Mouse (Mus musculus) adrenal gland, adult 8-10 months (tissue): ENCODE measurements around the gene Htr3b. TPM values are rescaled to one million over a fixed set of nuclear protein-coding genes. Genes with fewer than 3 reads are reported as not detected.
"Not testable (repeated sequence)": the region's sequence is repeated elsewhere in the genome, so short reads cannot be mapped to it uniquely, and the experiment has no call there.

Source experiments
- DNase-seq: peaks from one replicate; pipeline ENCODE4 v3.0.0; 2022
- total RNA-seq, 4 experiments: library from RNA; stranded (reverse); gene quantifications; 2 replicates each; pipeline ENCODE4 v1.2.4; 2022

The Htr3b gene
- total RNA-seq, result under 1 TPM; 0.14 to 0.28 (median 0.25) TPM

- no peak for DNase-seq
These were observed at the start of gene Htr3b for GRCm38 (mm10) chr9:48964587-48965040. Gene Htr3b (minus strand): TSS chr9:48964990.

DNA sequence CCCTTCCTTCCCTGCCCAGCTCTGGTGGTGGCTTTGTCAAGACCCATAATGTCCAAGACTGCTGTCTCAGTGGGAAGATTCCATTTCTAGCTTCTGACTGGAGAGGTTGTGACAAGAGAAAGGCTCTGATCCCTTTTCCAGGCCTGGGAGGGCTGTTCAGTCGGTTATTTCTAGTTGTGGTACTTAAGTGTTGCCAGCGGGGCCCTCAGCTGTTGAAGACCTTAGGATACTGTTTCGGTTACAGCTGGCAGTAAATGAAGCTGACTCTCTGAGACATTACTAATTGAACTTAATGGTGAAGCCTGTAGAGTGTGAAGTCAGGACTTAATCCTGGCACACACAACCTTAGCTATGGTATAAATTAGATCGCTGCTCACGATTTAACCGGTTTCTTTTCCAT lies 34.5 kb upstream of the Htr3b start:
- DNase-seq, result no peak

GRCm38 (mm10) chr9:48995735-48996134 lies 30.9 kb upstream of the Htr3b start:
- DNase-seq, result no peak

DNA sequence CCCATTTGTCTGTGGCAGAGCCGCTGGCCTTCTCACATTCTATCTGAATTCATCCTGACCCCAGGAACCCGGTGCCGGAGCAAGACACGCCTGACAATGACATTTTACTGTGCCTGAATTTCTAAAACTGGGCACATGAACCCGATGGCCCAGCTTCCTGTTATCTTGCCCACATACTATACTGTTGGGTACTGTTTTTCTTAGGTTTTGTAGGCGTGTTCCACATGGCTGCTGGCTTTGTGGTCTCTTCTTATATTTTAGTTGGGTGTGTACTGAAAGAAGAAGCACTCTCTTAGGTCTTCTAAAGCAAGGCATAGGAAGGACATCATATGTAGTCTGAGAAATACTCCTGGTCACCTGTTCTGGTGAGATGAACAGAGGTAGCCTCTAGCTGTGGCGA lies 30.0 kb upstream of the Htr3b start:
- no peak for DNase-seq

DNA sequence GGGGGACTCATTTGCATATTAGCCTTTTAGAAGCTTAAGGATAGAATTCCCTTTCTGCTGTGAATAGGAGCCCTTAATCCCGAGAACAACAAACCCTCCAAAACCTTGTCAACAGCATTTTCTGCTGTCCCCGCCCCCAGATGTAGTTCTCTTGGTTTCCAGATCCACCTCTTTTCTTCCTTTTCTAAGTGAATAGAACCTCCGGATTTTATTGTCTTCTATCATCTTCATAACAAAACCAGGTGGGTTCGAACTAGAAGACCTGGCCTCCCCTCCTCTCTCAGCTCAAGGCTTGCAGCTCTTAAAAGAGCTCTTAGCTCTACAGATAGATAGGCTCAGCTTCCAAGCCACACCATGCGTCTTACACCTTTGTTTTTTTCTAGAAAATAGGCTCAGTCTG lies 26.9 kb upstream of the Htr3b start:
- no peak for DNase-seq

DNA sequence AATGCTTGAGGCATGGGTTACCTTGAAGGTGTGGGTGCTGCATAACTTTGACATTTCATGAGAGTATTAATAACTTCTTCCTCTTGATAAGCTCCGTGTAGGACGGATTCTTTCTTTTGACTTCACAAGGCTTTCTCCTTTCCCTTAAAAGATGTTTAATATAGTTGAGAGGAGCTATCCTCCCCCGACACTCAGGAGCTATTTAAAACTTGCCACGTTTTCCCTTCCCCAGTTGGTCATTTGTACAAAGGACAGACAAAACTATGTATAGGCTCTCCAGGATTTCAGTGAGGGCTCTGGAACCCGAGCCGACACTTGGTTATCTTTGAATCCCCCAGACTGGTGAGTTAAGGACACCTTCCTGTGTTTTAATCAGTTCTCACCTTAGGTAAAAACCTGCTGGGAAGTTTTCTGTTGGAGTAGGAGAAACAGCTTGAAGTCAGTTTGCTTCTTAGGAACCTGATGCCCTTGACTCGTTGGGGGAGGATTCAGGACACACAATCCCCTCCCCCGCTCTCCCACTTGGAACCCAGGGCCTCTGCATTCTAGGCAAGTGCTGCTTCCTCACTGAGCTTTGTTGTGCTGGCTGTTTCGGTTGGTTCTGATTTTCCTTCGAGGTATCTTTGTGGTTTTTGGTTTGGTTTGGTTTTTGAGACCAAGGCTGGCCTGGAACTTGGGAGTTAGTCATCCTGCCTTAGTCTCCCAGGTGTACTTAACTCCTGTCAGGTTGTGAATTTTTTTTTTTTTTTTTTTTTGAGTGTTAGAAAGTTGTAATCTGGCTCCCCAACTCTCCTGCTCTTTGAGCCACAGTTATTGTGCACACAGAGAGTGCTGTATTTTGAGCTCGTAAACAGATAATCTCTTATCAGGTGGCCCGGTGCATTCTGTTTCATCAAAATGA lies 22.7 kb upstream of the Htr3b start:
- no peak for DNase-seq

DNA sequence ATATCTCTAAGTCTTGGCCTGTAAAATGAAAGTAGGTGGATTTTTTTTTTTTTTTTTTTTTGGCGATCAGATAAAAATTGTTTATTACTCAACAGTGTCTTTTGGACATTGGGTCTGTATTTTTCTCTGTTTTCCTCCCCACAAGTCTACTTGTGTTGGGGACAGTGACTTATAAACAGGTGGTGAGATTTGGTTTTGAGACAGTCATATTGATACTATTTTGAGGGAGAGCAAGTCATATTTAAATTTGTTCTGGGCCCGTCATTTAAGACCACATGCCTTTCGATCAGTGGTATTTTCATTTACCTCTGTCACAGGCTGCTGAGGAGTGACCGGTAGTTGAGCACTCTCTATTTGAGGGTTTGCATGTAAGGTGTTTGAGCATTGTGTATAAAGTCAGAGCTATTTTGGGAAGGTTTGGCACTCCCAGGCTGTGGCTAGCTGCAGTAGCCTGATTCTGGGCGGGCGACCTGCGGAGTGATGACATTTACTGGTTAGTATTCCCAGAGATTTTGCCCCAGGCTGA lies 21.9 kb upstream of the Htr3b start:
- no peak for DNase-seq

DNA sequence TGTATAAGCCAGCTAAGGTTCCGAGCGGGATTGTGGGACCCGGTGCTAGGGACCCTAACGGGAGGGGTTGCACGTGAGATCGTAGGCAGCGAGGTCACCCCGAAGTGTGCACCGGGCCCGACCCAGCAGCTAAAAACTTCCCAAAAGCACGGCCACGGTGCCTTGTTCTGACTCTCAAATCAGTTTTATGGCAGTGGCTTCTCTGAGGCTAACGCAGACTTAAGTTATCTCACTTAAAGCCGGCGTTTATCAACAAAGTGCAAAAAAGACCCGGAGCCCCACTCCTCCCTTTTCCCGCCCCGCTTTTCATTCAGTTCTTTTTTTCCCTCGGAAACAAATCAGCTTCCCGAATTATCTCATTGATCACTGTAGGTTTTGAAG lies 20.9 kb upstream of the Htr3b start:
- no peak for DNase-seq

DNA sequence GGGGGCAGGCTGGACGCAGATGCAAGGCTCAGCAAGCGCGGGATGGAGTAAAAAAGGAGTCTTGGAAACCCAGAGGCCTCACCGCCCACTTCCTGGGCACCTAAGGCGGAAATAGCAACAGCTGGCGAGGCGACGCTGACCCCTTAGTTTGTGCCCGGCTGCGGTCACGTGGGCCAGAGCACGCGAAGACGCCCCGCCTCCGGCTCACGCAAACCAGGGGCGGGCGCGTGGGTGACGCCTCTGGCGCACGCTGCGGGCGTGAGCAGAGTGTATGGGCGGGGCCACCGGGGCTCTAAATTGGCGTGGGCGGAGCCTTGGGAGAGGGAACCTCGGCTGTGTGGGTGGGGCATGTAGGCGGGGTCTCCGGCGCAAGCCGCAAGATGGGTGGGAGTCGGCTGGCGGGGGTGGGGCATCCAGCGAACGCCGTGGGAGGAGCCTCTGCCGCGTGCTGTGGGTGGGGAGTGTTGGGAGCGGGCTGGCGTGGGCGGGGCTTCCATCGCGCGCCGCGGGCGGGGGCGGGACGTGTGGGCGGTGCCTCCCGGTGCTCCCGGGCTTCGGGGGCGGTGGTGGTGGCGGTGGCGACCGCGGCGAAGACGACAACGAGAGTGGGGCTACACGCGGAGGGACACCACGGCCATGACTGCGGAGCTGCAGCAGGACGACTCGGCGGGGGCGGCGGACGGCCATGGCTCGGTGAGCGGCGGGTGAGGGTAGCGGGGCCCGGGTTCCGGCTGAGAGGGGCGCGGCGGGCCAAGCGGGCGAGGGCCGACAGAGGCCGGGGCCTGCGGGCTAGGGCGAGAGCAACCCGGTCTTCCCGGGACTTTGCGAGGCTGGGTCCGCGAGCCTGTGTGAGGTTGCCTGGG lies 20.3 kb upstream of the Htr3b start, which contains the start of gene Usp28:
TSS of gene Usp28 (plus strand) at position 531 of the 863 bp plus-strand sequence.
- DNase-seq, result peak; percentile 99

DNA sequence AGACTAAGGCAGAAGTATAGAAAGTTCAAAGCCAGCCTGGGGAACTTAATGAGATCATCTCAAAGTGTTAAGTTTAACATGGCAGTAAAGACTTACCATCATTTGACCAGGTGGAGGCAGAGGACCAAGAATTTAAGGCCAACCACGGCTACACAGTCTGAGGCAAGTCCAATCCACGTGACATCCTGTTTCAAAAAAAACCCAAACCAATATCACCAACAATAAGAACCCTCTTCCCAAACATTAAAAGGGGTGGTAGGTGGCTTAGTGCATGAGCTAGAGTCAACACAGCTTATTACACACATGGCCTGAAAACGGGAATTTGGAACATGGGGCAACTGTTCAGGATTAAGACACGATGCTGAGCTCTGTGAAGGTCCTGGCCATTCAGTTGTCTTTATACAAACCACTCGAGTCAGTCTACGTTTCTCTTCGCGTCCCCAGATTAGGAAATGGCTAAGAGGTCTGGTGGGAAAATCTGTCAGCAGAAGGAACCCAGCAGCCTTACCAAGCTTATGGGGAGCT lies 19.6 kb upstream of the Htr3b start:
- DNase-seq, result no peak

GRCm38 (mm10) chr9:48983801-48984200 lies 19.0 kb upstream of the Htr3b start:
- not testable (repeated sequence) for DNase-seq

- DNase-seq, result no peak
These were observed 17.0 kb upstream of the Htr3b start for GRCm38 (mm10) chr9:48981827-48982226.

DNA sequence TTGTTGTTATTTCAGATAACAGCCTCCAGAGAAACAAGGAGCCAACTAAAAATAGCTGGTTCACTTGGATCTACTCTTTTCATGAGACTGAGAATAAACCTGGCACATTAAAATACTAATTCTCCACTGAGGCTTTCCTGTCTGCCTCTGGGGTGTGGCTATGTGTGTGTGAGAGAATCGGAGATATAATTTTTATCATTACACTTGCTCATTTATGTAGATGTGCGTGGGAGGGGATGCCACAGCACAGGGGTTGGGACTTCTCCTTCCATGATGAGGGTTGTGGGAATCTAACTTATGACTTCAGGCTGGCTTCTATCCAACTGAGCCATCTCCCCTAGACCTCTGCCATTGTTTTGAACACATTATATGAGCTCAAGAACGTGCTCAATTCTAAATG lies 16.0 kb upstream of the Htr3b start:
- no peak for DNase-seq

- DNase-seq, result no peak
These were observed 15.6 kb upstream of the Htr3b start for GRCm38 (mm10) chr9:48980371-48980770.

DNA sequence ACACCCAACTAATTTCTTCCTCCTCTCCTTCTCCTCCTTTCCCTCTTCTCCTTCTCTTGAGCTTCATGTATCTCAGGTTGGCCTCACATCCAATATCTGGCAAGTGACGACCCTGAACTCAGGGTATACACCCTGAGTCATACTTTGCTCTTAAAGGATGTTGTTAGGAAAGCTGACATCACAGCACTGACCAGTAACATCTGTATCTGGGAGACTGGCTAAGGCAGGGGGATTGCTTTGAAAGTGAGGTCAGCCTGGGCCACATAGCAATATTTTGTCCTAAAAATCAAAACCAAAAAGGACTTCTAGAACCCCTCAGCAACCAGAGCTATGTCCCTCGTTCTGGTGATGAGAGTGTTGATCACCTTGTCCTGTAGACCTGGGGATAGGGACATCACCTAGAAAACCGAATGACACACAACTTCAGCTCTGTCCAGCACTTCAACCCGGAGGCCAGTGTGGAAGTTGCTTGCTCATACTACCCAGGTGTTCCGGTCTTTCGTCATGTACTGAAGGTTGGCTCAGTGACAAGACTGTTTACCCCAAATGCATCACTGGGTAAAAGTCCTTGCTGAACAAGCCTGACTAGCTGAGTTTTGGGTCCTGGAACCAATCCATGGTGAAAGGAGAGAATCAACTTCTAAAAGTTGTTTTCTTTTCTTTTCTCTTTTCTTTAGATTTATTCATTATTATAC lies 12.0 kb upstream of the Htr3b start:
- DNase-seq, result no peak

- no peak for DNase-seq
These were observed 7.7 kb upstream of the Htr3b start for GRCm38 (mm10) chr9:48972494-48972893.

GRCm38 (mm10) chr9:48962131-48962530 lies 2.7 kb downstream of the Htr3b start:
- DNase-seq, result no peak

- DNase-seq, result no peak
These were observed 3.5 kb downstream of the Htr3b start for GRCm38 (mm10) chr9:48961314-48961713.

GRCm38 (mm10) chr9:48947565-48947964 lies 17.2 kb downstream of the Htr3b start:
- DNase-seq, result no peak

- no peak for DNase-seq
These were observed 22.4 kb downstream of the Htr3b start for GRCm38 (mm10) chr9:48942349-48942748.

- DNase-seq, result no peak
These were observed 35.4 kb downstream of the Htr3b start for GRCm38 (mm10) chr9:48929436-48929835.

- no peak for DNase-seq
These were observed 36.0 kb downstream of the Htr3b start for GRCm38 (mm10) chr9:48928781-48929180.
